Mouse (Mus musculus): ENCODE measurements at regions not wholly inside any gene's neighbourhood (a gene's known extent, or its start where the extent isn't known, plus 50 kb on each side); places are given as distances from the start of the nearest gene placed in this dataset.
A peak's percentile ranks its signal among the peaks of the same experiment; 100 is the strongest.

DNA sequence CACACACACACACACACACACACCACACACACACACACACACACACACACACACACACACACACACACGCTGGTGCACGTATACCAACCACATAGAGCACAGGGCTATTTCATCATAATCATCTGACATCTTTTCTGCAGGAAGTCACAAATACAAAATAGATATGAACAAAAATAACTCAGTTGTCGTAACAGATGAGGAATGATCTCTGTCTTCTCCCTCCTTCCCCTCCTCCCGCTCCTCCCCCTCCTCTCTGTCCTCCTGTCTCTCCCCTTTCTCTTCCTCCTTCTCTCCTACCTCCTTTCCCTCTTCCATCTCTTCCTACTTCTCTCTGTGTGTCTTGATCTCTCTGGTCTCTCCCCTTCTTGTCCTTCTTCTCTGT is 85.2 kb upstream of the Bmp2k start:
- Histone ChIP-seq H3K4me3 (ENCODE audit: low read depth, low read length) (no peak overlapping the region), H3K27me3 (ENCODE audit: insufficient read depth, low read length) (no peaks in the 10 kb centered on the region), H3K9me3 (replicated peaks) (0 out of 2 replicates have a peak, but pooled peaks cover 2% of the 10 kb centered on the region), H3K36me3 (replicated peaks) (peaks cover 26% of the 10 kb centered on the region), H3K4me1 (ENCODE audit: insufficient read depth, low read depth, low read length) (peaks cover 58% of the 10 kb centered on the region)
- DNase-seq (ENCODE audit: low spot score) (no peak), ATAC-seq (ENCODE audit: extremely low read depth, insufficient number of reproducible peaks, low FRiP score, poor library complexity, severe bottlenecking) (no peak)
- TF ChIP-seq POLR2AphosphoS5 (IDR thresholded peaks at IDR 0.05; ENCODE audit: insufficient replicate concordance, low read depth, low read length) (no peak), GATA2 (IDR thresholded peaks at IDR 0.05; ENCODE audit: borderline replicate concordance, low read depth, low read length) (no peak), CTCF (IDR thresholded peaks at IDR 0.05; ENCODE audit: low read depth, low read length) (no peak), TAL1 (conservative IDR thresholded peaks at IDR 0.05; ENCODE audit: low read depth, low read length) (no peak), GATA1 (IDR thresholded peaks at IDR 0.05; ENCODE audit: borderline replicate concordance, low read length) (no peak)

DNA sequence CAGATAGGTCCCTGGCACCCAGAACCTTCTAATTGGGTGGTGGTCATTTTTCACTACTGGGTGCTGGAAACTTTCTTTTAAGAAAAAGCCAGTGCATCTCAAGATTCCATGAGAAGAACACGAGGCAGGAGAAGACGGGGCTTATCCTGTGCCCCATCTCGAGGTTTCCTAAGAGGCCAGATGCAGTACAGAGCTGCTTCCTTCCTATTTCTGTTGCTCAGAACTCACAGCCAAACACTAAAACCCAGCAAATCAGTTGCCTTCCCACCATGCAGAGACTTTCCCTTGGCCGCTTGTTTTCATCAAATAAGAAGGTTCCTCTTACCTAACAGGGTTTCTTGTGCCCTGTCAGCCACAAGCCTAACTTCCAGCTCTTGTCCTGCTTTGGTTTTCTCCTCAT is 84.7 kb upstream of the Bmp2k start:
- TF ChIP-seq GATA2 (IDR thresholded peaks at IDR 0.05; ENCODE audit: borderline replicate concordance, low read depth, low read length) (no peak), TAL1 (conservative IDR thresholded peaks at IDR 0.05; ENCODE audit: low read depth, low read length) (no peak), GATA1 (IDR thresholded peaks at IDR 0.05; ENCODE audit: borderline replicate concordance, low read length) (no peak), CTCF (IDR thresholded peaks at IDR 0.05; ENCODE audit: low read depth, low read length) (no peak), POLR2AphosphoS5 (IDR thresholded peaks at IDR 0.05; ENCODE audit: insufficient replicate concordance, low read depth, low read length) (no peak)
- Histone ChIP-seq H3K9me3 (replicated peaks) (0 out of 2 replicates have a peak, but pooled peaks cover 2% of the 10 kb centered on the region), H3K27me3 (ENCODE audit: insufficient read depth, low read length) (no peaks in the 10 kb centered on the region), H3K36me3 (replicated peaks) (peaks cover 26% of the 10 kb centered on the region), H3K4me1 (ENCODE audit: insufficient read depth, low read depth, low read length) (peaks cover 62% of the 10 kb centered on the region), H3K4me3 (ENCODE audit: low read depth, low read length) (no peak overlapping the region)
- ATAC-seq (ENCODE audit: extremely low read depth, insufficient number of reproducible peaks, low FRiP score, poor library complexity, severe bottlenecking) (peak; percentile 54), DNase-seq (ENCODE audit: low spot score) (peak; percentile 37)

DNA sequence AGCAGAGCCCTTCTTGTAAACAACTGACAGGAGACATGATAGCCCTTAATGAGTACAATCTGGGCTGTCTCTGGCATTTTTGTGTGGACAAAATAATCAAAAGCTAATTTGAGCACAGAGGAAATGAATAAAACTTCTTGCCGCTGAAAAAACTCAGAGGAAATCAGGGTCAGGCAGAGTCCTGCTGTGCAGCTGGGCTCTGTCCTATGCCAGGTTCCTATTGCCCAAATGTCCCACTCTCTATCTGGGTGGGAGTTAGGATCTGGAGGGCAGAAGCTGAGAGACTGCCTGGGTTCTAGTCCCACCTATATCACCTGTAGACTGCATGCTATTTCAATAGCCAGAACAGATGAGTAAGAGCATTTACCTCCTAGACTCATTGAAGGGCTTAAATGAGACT is 83.8 kb upstream of the Bmp2k start:
- Histone ChIP-seq H3K36me3 (replicated peaks) (peaks cover 29% of the 10 kb centered on the region), H3K9me3 (replicated peaks) (0 out of 2 replicates have a peak, but pooled peaks cover 2% of the 10 kb centered on the region), H3K27me3 (ENCODE audit: insufficient read depth, low read length) (no peaks in the 10 kb centered on the region), H3K4me1 (ENCODE audit: insufficient read depth, low read depth, low read length) (peaks cover 65% of the 10 kb centered on the region), H3K4me3 (ENCODE audit: low read depth, low read length) (no peak overlapping the region)
- no peak for ATAC-seq (ENCODE audit: extremely low read depth, insufficient number of reproducible peaks, low FRiP score, poor library complexity, severe bottlenecking)
- TF ChIP-seq CTCF (IDR thresholded peaks at IDR 0.05; ENCODE audit: low read depth, low read length) (no peak), GATA2 (IDR thresholded peaks at IDR 0.05; ENCODE audit: borderline replicate concordance, low read depth, low read length) (no peak), GATA1 (IDR thresholded peaks at IDR 0.05; ENCODE audit: borderline replicate concordance, low read length) (no peak), TAL1 (conservative IDR thresholded peaks at IDR 0.05; ENCODE audit: low read depth, low read length) (no peak), POLR2AphosphoS5 (IDR thresholded peaks at IDR 0.05; ENCODE audit: insufficient replicate concordance, low read depth, low read length) (no peak)
- DNase-seq (ENCODE audit: low spot score): no peak

DNA sequence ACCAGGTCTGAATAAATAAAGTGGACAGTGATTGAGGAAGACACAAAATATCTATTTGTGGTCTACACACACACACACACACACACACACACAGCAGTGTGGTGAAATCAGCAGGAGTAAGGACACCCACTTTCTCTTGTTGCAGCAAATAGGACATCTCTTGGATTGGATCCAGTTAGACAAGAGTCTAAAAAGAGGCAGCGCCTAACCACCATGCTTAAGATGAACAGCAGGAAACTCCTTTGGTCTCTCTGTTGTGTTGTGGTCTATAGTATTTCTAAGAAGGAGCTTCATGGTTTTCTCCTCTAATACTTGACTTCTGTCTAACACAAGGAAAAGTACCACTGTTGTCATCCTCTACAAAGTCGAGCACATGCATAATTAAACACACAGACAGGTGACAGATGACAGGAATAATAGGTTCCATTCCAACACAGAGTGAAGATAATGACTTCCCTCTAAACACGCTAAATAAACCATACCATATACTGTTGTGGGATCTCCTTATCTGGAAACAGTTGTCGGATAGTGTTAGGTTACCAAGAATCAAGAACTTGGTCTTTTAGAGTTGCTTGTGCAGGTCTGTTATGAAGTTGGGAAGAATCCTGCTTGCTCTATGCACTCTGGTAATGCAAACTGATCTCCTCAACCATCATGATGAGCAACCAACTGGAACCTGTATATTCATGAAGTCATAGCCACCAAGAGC is 82.6 kb upstream of the Bmp2k start:
- Histone ChIP-seq H3K4me1 (ENCODE audit: insufficient read depth, low read depth, low read length) (peaks cover 61% of the 10 kb centered on the region), H3K27me3 (ENCODE audit: insufficient read depth, low read length) (no peaks in the 10 kb centered on the region), H3K36me3 (replicated peaks) (peaks cover 22% of the 10 kb centered on the region), H3K9me3 (replicated peaks) (0 out of 2 replicates have a peak, but pooled peaks cover under 1% of the 10 kb centered on the region), H3K4me3 (ENCODE audit: low read depth, low read length) (no peak overlapping the region)
- no peak for ATAC-seq (ENCODE audit: extremely low read depth, insufficient number of reproducible peaks, low FRiP score, poor library complexity, severe bottlenecking)
- no peak for TF ChIP-seq POLR2AphosphoS5 (IDR thresholded peaks at IDR 0.05; ENCODE audit: insufficient replicate concordance, low read depth, low read length)
- TF ChIP-seq CTCF (IDR thresholded peaks at IDR 0.05; ENCODE audit: low read depth, low read length): no peak
- no peak for TF ChIP-seq GATA2 (IDR thresholded peaks at IDR 0.05; ENCODE audit: borderline replicate concordance, low read depth, low read length)
- TF ChIP-seq GATA1 (IDR thresholded peaks at IDR 0.05; ENCODE audit: borderline replicate concordance, low read length): no peak
- TF ChIP-seq TAL1 (conservative IDR thresholded peaks at IDR 0.05; ENCODE audit: low read depth, low read length): no peak
- DNase-seq (ENCODE audit: low spot score): no peak

DNA sequence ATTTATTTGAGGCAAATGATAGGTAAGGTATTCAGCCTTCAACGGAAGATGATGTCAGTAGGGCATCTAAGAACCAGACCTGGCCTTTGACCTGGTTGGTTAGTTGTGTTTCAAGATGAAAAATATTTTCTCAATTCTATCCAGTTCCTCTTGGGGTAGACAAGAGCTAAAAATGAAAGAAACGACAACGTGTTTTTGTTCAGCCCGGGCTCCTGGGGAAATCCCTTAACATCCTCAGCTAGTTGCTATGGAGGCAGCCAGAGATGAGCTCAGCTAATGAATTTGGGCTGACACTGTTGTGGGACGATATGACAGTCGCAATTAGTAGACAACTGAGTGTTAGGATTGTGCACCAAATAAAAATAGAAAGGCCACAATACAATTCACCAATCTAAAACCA is 80.6 kb upstream of the Bmp2k start:
- DNase-seq (ENCODE audit: low spot score) (no peak), ATAC-seq (ENCODE audit: extremely low read depth, insufficient number of reproducible peaks, low FRiP score, poor library complexity, severe bottlenecking) (no peak)
- no peaks in the 10 kb centered on the region for H3K27me3 ChIP-seq (ENCODE audit: insufficient read depth, low read length)
- H3K9me3 ChIP-seq (replicated peaks): no peaks in the 10 kb centered on the region
- H3K36me3 ChIP-seq (replicated peaks): peaks cover 13% of the 10 kb centered on the region
- TF ChIP-seq POLR2AphosphoS5 (IDR thresholded peaks at IDR 0.05; ENCODE audit: insufficient replicate concordance, low read depth, low read length): no peak
- TF ChIP-seq GATA2 (IDR thresholded peaks at IDR 0.05; ENCODE audit: borderline replicate concordance, low read depth, low read length): no peak
- TF ChIP-seq TAL1 (conservative IDR thresholded peaks at IDR 0.05; ENCODE audit: low read depth, low read length): no peak
- TF ChIP-seq CTCF (IDR thresholded peaks at IDR 0.05; ENCODE audit: low read depth, low read length): no peak
- TF ChIP-seq GATA1 (IDR thresholded peaks at IDR 0.05; ENCODE audit: borderline replicate concordance, low read length): no peak
- peaks cover 71% of the 10 kb centered on the region for H3K4me1 ChIP-seq (ENCODE audit: insufficient read depth, low read depth, low read length)
- no peak overlapping the region for H3K4me3 ChIP-seq (ENCODE audit: low read depth, low read length)

DNA sequence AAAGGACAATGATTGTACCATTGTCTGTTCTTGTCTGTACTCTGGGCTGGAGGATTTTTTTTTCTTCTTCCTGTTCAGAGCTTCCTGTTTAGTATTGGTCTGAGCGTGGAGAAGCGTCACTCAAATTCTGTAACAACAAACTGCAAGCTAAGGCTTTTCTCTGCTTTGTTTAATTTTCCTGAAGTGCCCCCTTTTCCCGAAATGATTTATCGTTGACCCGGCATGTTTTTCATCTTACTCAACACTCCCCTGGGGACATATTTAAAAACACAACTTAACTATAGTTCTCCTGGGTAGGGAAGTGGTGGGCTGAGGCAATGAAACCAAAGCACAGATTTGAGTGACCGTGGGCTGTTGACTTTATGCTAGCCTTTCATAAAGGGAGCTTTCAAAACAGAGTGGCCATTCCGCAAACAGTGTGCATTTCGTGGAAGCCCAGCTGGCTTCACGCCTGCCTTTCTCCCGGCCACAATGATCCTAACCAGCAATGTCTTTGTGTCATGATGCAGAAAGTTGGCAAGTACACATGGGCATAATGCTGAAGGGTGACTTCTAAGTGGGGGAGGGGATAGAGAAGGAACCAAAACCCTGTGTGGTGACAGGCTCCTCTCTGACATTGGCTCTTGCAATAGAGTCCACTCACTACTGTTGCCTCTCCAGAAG is 79.8 kb upstream of the Bmp2k start:
- Histone ChIP-seq H3K4me3 (ENCODE audit: low read depth, low read length) (no peak overlapping the region), H3K27me3 (ENCODE audit: insufficient read depth, low read length) (no peaks in the 10 kb centered on the region), H3K36me3 (replicated peaks) (peaks cover 13% of the 10 kb centered on the region), H3K4me1 (ENCODE audit: insufficient read depth, low read depth, low read length) (peaks cover 71% of the 10 kb centered on the region), H3K9me3 (replicated peaks) (no peaks in the 10 kb centered on the region)
- DNase-seq (ENCODE audit: low spot score) (no peak), ATAC-seq (ENCODE audit: extremely low read depth, insufficient number of reproducible peaks, low FRiP score, poor library complexity, severe bottlenecking) (no peak)
- TF ChIP-seq POLR2AphosphoS5 (IDR thresholded peaks at IDR 0.05; ENCODE audit: insufficient replicate concordance, low read depth, low read length): no peak
- TF ChIP-seq TAL1 (conservative IDR thresholded peaks at IDR 0.05; ENCODE audit: low read depth, low read length): no peak
- TF ChIP-seq GATA1 (IDR thresholded peaks at IDR 0.05; ENCODE audit: borderline replicate concordance, low read length): no peak
- TF ChIP-seq CTCF (IDR thresholded peaks at IDR 0.05; ENCODE audit: low read depth, low read length): no peak
- no peak for TF ChIP-seq GATA2 (IDR thresholded peaks at IDR 0.05; ENCODE audit: borderline replicate concordance, low read depth, low read length)

All from G1E (cell line).